Mouse (Mus musculus): ENCODE results near the gene Dhrs13. TPM values are rescaled to one million over a fixed set of nuclear protein-coding genes. Genes with fewer than 3 reads are reported as not detected.

The Dhrs13 gene
- polyA plus RNA-seq, 1 experiment from 2014 or later: 16.5 TPM

GRCm38 (mm10) chr11:78079961-78080921, 48.2 kb downstream of the Dhrs13 start, which contains the start of gene Eral1:
TSS of gene Eral1 (minus strand) at chr11:78080383.
- peaks cover 11% of the 10 kb centered on the region for H3K4me1 ChIP-seq
- WGBS: 1% methylated on average over 42 of the region's 42 CpGs
- H3K9me3 ChIP-seq: no peaks in the 10 kb centered on the region
- H3K27me3 ChIP-seq (ENCODE audit: insufficient read depth, poor library complexity, severe bottlenecking): no peaks in the 10 kb centered on the region
- DNase-seq (ENCODE audit: low spot score): peak; percentile 95
- H3K4me3 ChIP-seq: peak within 1 kb of the TSS; percentile 73
- H3K27ac ChIP-seq: peak within 1 kb of the TSS; percentile 82
- peaks cover 28% of the 10 kb centered on the region for H3K36me3 ChIP-seq

DNA sequence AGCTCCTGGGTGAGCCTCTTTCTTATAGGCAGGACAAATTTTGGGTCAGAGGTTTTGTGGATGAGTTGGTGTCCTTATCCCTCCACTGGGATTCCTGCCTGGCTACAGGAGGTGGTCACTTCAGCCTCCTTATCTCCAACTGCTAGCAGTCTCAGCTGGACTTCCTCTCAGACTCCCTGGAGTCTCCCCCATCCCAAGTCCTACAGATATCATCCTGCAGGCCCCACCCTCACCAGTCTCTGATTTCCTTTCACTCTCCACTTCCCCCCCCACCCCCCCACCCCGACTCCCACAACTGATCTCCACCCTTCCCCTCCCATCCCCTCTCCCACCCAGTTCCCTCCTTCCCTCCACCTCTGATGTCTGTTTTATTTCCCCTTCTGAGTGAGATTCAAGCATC, 51.5 kb downstream of the Dhrs13 start:
- H3K9me3 ChIP-seq: no peaks in the 10 kb centered on the region
- no peak overlapping the region for H3K4me3 ChIP-seq
- peaks cover 11% of the 10 kb centered on the region for H3K4me1 ChIP-seq
- DNase-seq (ENCODE audit: low spot score): no peak
- no peaks in the 10 kb centered on the region for H3K36me3 ChIP-seq
- no peaks in the 10 kb centered on the region for H3K27me3 ChIP-seq (ENCODE audit: insufficient read depth, poor library complexity, severe bottlenecking)
- H3K27ac ChIP-seq: no peak overlapping the region
- WGBS: 8% methylated on average over 1 of the region's 1 CpGs

GRCm38 (mm10) chr11:78086925-78087479, 54.9 kb downstream of the Dhrs13 start:
- Histone ChIP-seq H3K27me3 (ENCODE audit: insufficient read depth, poor library complexity, severe bottlenecking) (no peaks in the 10 kb centered on the region), H3K27ac (no peak overlapping the region), H3K9me3 (no peaks in the 10 kb centered on the region), H3K4me3 (no peak overlapping the region), H3K4me1 (peaks cover 7% of the 10 kb centered on the region), H3K36me3 (no peaks in the 10 kb centered on the region)
- 77% methylated on average over 4 of the region's 4 CpGs for WGBS
- DNase-seq (ENCODE audit: low spot score): no peak

MicroRNAs encoded within 50 kb of the gene (microRNA counts, 519-probe panel; counts per million panel counts)
- microRNA mmu-miR-144 (5,097 counts per million, percentile 41 among the panel's probes with 10 or more counts), microRNA mmu-miR-451 (3,408 counts per million, percentile 16 among the panel's probes with 10 or more counts)

Small RNA genes within 50 kb of the gene (microRNA-seq; reads per million reads assigned to microRNA genes)
- gene Mir144 (125 reads per million, percentile 54 among the genes with 10 or more reads in this experiment), gene Mir451a (not detected), gene Mir451b (not detected)

Other genes with a start within 250 kb of the Dhrs13 start
- gene Gm10277, start 244.5 kb upstream of the Dhrs13 start, polyA plus RNA-seq (2016; fragmentation: Nextera tagmentation; extraction: Ambion mirVana): 1.1 and 1.6 TPM in 2 replicates
- gene Pipox, start 138.2 kb upstream of the Dhrs13 start, polyA plus RNA-seq (2016; fragmentation: Nextera tagmentation; extraction: Ambion mirVana): 2.0 and 3.0 TPM in 2 replicates
- gene Sez6, start 101.5 kb upstream of the Dhrs13 start, polyA plus RNA-seq (2016; fragmentation: Nextera tagmentation; extraction: Ambion mirVana): 0.05 and 0.30 TPM in 2 replicates
- 13.2 and 20.0 TPM in 2 replicates for gene Phf12, start 49.5 kb upstream of the Dhrs13 start, polyA plus RNA-seq (2016; fragmentation: Nextera tagmentation; extraction: Ambion mirVana)
- 72.0 and 81.4 TPM in 2 replicates for gene Flot2, start 5.7 kb downstream of the Dhrs13 start, polyA plus RNA-seq (2016; fragmentation: Nextera tagmentation; extraction: Ambion mirVana)
- 30.7 and 35.6 TPM in 2 replicates for gene Eral1, start 48.1 kb downstream of the Dhrs13 start, polyA plus RNA-seq (2016; fragmentation: Nextera tagmentation; extraction: Ambion mirVana)
- gene Fam222b, start 62.4 kb downstream of the Dhrs13 start, polyA plus RNA-seq (2016; fragmentation: Nextera tagmentation; extraction: Ambion mirVana): 24.0 and 25.5 TPM in 2 replicates
- 57.9 and 88.7 TPM in 2 replicates for gene Traf4, start 133.3 kb downstream of the Dhrs13 start, polyA plus RNA-seq (2016; fragmentation: Nextera tagmentation; extraction: Ambion mirVana)
- 15.3 and 16.5 TPM in 2 replicates for gene Nek8, start 144.4 kb downstream of the Dhrs13 start, polyA plus RNA-seq (2016; fragmentation: Nextera tagmentation; extraction: Ambion mirVana)
- gene Tlcd1, start 144.4 kb downstream of the Dhrs13 start, polyA plus RNA-seq (2016; fragmentation: Nextera tagmentation; extraction: Ambion mirVana): 16.9 and 18.7 TPM in 2 replicates
- gene Rpl23a, start 151.3 kb downstream of the Dhrs13 start, polyA plus RNA-seq (2016; fragmentation: Nextera tagmentation; extraction: Ambion mirVana): 863 and 999 TPM in 2 replicates
- gene Rab34, start 156.2 kb downstream of the Dhrs13 start, polyA plus RNA-seq (2016; fragmentation: Nextera tagmentation; extraction: Ambion mirVana): 63.2 and 88.1 TPM in 2 replicates
- 2.9 and 3.3 TPM in 2 replicates for gene Proca1, start 161.1 kb downstream of the Dhrs13 start, polyA plus RNA-seq (2016; fragmentation: Nextera tagmentation; extraction: Ambion mirVana)
- gene Sdf2, start 213.5 kb downstream of the Dhrs13 start, polyA plus RNA-seq (2016; fragmentation: Nextera tagmentation; extraction: Ambion mirVana): 44.0 and 49.0 TPM in 2 replicates
- 28.3 and 29.1 TPM in 2 replicates for gene Supt6, start 213.7 kb downstream of the Dhrs13 start, polyA plus RNA-seq (2016; fragmentation: Nextera tagmentation; extraction: Ambion mirVana)
- gene 2610507B11Rik, start 229.5 kb downstream of the Dhrs13 start, polyA plus RNA-seq (2016; fragmentation: Nextera tagmentation; extraction: Ambion mirVana): 69.3 and 76.7 TPM in 2 replicates

Measured in heart, embryonic 10.5 days (tissue).